Mouse (Mus musculus) embryo, embryonic 10 days (tissue): ENCODE results near the gene Mrps10.
A peak's percentile ranks its signal among the peaks of the same experiment; 100 is the strongest.

ENCODE experiments used
- DNase-seq: peaks from one replicate; pipeline ENCODE4 v3.0.0-alpha.2; 2015; ENCODE audit warnings: low spot score

Mrps10 gene

DNA sequence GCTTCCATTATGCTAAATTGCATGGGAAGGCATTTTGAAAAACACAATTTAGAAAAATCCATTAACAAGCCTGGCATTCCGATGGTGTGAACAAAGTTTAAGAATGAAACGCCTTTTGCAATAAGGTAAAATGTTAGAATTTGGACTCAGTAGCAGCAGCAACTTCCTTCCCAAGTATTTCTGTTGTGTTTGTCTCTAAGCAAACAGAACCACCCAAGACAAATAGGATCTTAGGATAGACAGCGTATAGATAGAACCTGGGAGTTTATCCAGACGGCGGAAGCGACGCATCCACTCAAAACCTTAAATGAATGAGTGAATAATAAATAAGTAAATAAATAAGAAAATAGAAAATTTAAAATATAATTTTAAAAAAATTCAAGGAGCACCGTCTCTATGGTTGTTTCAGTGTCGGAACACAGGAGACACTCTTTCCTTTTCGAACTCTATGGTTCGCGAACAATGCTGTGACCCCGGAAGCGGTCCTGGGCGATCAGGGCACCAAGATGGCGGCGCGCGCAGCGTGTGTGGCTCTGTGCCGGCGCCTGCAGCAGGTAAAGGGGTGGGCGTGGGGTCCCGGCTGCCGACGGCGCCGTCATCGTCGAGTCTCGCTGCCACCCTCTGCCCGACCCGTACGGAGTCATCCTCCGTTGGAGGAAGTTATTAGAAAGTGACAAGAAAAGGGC lies at the start of gene Mrps10:
Mrps10 (plus strand) TSS at position 487 of the 686 bp plus-strand sequence.
- peak; percentile 98 for DNase-seq

GRCm38 (mm10) chr17:47318972-47319625 lies 49.6 kb upstream of the Mrps10 start:
- no peak for DNase-seq

- no peak for DNase-seq
Observed at GRCm38 (mm10) chr17:47319761-47320160, 48.9 kb upstream of the Mrps10 start.

GRCm38 (mm10) chr17:47322128-47322990 lies 46.3 kb upstream of the Mrps10 start:
- DNase-seq = no peak

DNA sequence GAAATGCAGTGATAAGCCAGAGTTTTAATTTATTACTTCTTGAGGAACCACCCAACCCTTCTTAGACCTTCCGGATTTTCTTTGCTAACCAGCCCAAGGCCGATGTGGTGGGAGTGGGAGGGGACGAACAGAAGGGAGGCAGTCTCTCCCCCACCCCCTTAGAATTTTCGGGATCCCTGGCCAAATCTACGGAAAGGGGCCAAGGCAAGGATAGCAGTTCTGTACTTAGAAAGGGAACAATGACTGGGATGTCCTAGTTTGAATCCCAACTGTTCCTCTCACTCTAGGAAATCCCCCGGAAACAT lies 45.7 kb upstream of the Mrps10 start:
- DNase-seq = no peak

DNA sequence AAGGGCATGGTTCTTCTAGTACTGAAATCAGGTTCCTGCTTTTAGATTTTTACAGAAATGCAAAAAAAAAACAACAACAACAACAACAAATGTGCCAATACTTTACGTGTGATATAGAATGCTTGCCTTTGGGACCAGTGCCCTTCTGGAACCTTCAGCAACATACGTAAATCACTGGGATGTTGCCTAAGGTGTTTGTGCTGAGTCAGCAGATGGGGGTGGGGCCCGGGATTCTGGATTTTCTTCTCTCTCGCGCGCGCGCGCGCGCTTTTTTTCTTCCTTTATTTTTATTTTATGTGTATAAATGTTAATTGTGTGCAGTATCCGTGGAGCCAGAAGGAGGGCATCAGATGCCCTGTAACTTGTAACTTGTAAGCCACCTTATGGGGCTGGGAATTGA lies 41.1 kb upstream of the Mrps10 start:
- DNase-seq = no peak

DNA sequence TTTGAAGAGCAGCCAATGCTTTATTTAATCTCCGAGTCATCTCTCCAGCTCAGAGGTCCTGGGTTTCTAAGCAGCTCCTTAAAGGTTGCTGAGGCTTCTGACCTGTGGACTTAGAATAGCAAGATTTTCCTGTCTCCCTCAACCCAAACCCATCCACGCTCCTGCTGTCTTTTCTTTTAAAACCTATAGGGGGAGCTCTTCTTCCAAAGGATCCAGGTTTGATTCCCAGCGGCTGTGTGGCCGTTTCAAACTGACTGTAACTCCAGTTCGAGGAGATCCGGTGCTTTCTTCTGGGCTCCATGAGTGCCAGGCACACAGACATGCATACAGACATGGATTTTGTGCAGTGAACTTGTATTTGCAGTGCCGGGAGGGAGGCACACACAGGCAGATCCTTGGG lies 40.7 kb upstream of the Mrps10 start:
- DNase-seq = no peak

DNA sequence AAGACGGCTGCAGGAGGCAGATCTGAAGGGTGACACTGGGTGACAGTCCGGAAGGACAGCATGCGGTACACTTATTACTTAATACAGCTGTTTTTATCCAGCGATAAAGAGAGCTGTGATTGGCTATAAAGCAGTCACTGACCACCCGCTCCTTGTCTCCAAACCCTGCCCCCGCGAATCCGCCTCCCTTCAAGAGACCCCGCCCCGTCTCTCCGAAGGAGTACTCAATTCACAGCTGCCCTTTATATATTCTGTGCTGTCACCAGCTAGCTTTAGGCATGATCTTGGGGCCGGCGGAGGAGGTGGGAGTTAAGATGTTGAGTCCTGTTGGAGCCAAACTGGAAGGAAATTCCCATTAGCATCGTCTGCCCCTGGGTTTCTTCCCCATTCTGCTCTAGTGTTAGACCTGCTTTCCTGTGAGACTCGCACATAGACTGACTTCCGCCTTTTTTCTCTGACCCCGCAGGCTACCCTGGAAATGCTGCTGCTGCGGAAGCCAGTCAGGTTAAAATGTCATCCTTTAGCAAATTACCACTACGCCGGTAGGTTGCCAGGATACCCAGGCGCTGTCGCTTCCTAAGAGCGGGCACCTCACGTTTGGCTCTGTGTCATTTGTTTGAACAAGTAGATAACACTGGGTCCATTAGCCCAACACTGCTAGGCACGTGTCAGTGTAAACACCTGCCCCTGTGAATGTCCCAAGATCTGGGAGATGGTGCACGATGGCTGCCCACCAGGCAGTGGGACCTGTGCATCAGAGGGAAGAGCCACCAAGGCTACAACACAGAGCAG lies 39.9 kb upstream of the Mrps10 start:
- no peak for DNase-seq

DNA sequence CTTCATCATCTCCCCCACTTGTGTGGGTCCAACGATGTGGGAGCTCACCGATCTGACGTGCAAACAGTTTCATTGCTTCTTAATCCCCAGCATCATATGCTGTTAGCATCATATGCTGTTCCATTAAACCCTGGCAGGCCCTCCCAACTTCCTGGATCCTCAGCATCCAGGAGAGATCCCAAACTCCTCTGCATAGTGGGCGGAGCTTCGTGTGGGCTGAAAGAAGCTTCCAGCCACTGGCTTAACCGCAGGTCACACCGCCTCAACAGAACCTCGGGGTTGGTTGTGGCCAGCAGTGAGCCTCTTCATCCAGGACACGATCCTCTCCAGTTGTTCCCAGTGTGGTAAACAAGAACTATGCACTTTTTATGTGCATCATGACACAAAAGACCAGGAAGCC lies 38.1 kb upstream of the Mrps10 start:
- DNase-seq = no peak

DNA sequence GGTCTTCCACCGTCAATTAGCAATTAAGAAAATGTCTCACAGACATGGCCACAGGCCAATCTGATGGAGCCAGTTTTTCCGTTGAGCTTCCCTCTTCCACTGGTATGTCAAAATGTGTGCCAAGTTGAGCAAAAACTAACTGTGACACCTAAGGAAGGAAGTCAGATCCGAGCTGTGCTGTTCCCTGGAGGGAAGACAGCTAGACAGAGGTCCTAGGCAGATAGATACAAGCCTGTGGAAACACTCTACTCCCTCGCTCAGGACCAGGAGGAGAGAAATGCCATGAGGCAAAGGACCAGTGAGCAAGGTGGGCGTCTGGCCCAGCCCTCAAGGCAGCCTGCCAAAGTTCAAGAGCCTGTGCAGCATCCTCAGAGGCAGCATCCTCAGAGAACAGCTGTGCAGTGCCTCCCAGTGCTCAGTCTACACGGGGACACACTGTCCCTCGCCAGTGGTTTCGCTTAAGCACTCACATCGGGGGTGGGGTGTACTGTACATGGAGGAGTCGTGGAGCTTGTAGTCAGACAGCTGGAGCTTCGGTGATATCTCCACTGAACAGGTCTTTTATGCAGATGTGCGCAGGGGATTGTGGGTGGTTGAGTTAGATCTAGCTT lies 36.6 kb upstream of the Mrps10 start:
- no peak for DNase-seq

- peak; percentile 10 for DNase-seq
Observed at GRCm38 (mm10) chr17:47332664-47333063, 36.0 kb upstream of the Mrps10 start.

DNA sequence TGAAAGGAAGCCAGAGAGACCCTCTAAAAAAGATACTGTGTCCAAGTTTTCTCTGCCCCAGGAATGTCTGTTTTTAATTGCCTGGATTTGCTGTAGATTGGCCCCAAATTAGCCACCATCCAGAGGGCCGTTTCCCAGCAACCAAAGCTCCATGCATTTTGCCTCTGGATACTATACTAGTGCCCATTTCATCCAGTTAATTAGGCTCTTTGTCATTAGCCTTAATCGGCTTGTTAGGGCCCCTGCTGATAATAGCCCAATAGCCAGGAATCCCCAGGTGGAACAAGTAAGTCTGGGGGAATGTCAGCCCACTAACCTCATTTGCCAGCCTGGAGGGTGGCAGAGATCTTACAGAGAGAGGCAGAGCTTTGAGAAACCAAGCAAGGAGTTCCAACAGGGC lies 35.3 kb upstream of the Mrps10 start:
- DNase-seq = peak; percentile 27

DNA sequence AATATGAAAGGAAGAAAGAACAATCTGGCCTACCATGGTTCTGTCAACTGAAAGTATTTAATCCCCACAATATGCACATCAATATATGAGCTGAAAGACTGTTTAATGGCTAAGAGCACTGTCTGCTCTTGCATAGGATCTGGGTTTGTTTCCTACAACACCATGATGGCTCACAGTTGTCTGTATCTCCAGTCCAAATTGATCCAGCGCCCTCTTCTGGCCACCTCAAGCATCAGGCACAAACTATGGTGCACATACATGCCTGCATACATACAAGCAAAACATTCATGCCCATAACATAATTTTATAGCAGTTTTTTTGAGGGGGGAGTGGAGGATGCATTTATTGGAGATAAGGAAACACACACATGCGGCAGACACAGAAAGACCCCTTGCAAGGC lies 25.6 kb upstream of the Mrps10 start:
- no peak for DNase-seq

GRCm38 (mm10) chr17:47349721-47350319 lies 18.9 kb upstream of the Mrps10 start:
- no peak for DNase-seq

GRCm38 (mm10) chr17:47359964-47360363 lies 8.7 kb upstream of the Mrps10 start:
- peak; percentile 69 for DNase-seq

DNA sequence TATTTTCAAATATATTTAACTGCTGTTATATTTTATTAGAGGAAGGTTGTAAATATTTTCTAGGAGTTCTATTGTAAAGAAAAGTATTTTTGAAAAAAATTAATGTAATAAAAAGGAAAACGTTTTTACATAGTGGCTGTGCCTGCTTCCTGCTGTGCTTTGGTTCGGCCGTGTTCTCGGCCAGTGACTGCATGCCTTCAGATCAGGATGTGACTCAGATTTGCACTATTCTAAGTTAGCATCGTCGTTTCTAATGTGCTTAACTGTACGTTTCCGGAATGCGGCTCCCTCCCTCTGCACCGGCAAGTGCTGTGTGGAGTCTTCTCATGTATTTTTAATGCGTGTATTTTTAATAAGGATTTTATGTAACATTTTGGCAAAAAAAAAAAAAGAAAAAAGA lies 7.3 kb upstream of the Mrps10 start:
- DNase-seq = no peak

GRCm38 (mm10) chr17:47369087-47369443 lies 378 bp downstream of the Mrps10 start:
- DNase-seq = no peak

DNA sequence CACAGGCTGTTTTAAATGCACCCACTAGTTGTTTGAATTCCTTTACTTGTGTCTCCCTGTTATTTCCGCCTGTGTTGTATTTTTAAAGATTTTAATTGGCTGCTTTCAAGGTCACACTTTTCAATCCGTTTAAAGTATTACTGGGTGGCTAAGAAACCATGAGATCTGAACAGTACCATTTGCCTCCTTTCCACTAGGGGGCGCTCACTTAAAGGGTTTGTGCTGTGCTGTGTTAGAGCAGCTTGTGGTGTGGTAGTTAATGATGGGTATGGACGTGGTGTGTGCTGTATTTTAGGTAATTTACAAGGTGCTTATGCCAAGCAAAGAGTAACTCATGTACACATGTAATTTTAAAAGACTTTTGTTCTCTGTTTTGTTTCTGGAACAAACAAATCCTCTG lies 2.8 kb downstream of the Mrps10 start:
- peak; percentile 87 for DNase-seq

GRCm38 (mm10) chr17:47373991-47374390 lies 5.3 kb downstream of the Mrps10 start:
- DNase-seq = no peak

DNA sequence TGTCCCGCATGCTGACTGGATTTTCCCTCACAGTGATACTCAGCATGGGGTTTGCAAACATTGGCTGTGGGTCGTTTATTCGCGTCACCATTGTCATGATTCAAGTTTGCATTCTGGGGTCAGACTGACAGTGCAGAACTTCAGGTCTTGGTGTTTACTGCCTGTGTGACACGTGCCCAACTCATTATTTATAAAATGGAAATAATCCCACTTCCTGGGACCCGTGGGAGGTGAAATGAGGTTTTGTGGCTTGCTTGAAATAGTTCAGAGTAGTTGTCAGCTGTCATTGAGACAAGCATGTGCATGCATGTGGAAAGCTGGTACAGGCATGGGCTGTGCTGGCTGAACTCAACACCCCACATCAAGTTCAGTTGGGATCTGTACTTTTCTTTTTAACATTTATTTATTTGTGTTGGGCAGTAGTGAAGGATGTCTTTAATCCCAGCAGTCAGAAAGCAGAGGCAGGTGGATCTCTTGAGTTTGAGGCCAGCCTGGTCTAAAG lies 8.1 kb downstream of the Mrps10 start:
- no peak for DNase-seq

GRCm38 (mm10) chr17:47378133-47378532 lies 9.4 kb downstream of the Mrps10 start:
- no peak for DNase-seq
